Mouse (Mus musculus): ENCODE data around the gene Tnfsf15. TPM values are rescaled to one million over a fixed set of nuclear protein-coding genes. Genes with fewer than 3 reads are reported as not detected.

The Tnfsf15 gene
- polyA plus RNA-seq, 1 experiment, result 0.55 TPM

GRCm38 (mm10) chr4:63704232-63704631, 40.7 kb downstream of the Tnfsf15 start:
- no peak overlapping the region for H3K27ac ChIP-seq (ENCODE audit: insufficient read depth, low read depth, low read length)
- WGBS, result 74% methylated on average over 5 of the region's 5 CpGs
- TF ChIP-seq POLR2A (IDR thresholded peaks at IDR 0.05; ENCODE audit: low read depth, low read length) (no peak), CTCF (conservative IDR thresholded peaks at IDR 0.05; ENCODE audit: insufficient read depth, insufficient read length, low read depth, low read length) (no peak)
- H3K4me3 ChIP-seq (ENCODE audit: insufficient read depth, low read depth, low read length), result no peak overlapping the region
- H3K4me1 ChIP-seq (ENCODE audit: control insufficient read depth, insufficient read depth, low read length), result no peaks in the 10 kb centered on the region
- no peaks in the 10 kb centered on the region for H3K36me3 ChIP-seq (ENCODE audit: control insufficient read depth, insufficient read depth, low read length)
- no peaks in the 10 kb centered on the region; the same call in 1 of the 2 replicates for H3K27me3 ChIP-seq (replicated peaks; ENCODE audit: control insufficient read depth, insufficient read depth, low read length)
- no peak for DNase-seq

GRCm38 (mm10) chr4:63703686-63704085, 41.2 kb downstream of the Tnfsf15 start:
- WGBS, result 94% methylated on average over 2 of the region's 2 CpGs
- Histone ChIP-seq H3K27me3 (replicated peaks; ENCODE audit: control insufficient read depth, insufficient read depth, low read length) (no peaks in the 10 kb centered on the region; the same call in 1 of the 2 replicates), H3K4me1 (ENCODE audit: control insufficient read depth, insufficient read depth, low read length) (no peaks in the 10 kb centered on the region), H3K36me3 (ENCODE audit: control insufficient read depth, insufficient read depth, low read length) (no peaks in the 10 kb centered on the region), H3K27ac (ENCODE audit: insufficient read depth, low read depth, low read length) (no peak overlapping the region), H3K4me3 (ENCODE audit: insufficient read depth, low read depth, low read length) (no peak overlapping the region)
- TF ChIP-seq POLR2A (IDR thresholded peaks at IDR 0.05; ENCODE audit: low read depth, low read length), result no peak
- TF ChIP-seq CTCF (conservative IDR thresholded peaks at IDR 0.05; ENCODE audit: insufficient read depth, insufficient read length, low read depth, low read length), result no peak
- DNase-seq, result no peak

- H3K27me3 ChIP-seq (replicated peaks; ENCODE audit: control insufficient read depth, insufficient read depth, low read length), result no peaks in the 10 kb centered on the region; the same call in 1 of the 2 replicates
- no peaks in the 10 kb centered on the region for H3K4me1 ChIP-seq (ENCODE audit: control insufficient read depth, insufficient read depth, low read length)
- TF ChIP-seq POLR2A (IDR thresholded peaks at IDR 0.05; ENCODE audit: low read depth, low read length) (no peak), CTCF (conservative IDR thresholded peaks at IDR 0.05; ENCODE audit: insufficient read depth, insufficient read length, low read depth, low read length) (no peak)
- no peak overlapping the region for H3K4me3 ChIP-seq (ENCODE audit: insufficient read depth, low read depth, low read length)
- H3K27ac ChIP-seq (ENCODE audit: insufficient read depth, low read depth, low read length), result no peak overlapping the region
- 93% methylated on average over 4 of the region's 4 CpGs for WGBS
- DNase-seq, result no peak
- H3K36me3 ChIP-seq (ENCODE audit: control insufficient read depth, insufficient read depth, low read length), result no peaks in the 10 kb centered on the region
These were observed 42.8 kb downstream of the Tnfsf15 start for GRCm38 (mm10) chr4:63702006-63702704.

GRCm38 (mm10) chr4:63699749-63700148, 45.2 kb downstream of the Tnfsf15 start:
- Histone ChIP-seq H3K27me3 (replicated peaks; ENCODE audit: control insufficient read depth, insufficient read depth, low read length) (no peaks in the 10 kb centered on the region; the same call in 1 of the 2 replicates), H3K36me3 (ENCODE audit: control insufficient read depth, insufficient read depth, low read length) (no peaks in the 10 kb centered on the region), H3K27ac (ENCODE audit: insufficient read depth, low read depth, low read length) (no peak overlapping the region), H3K4me1 (ENCODE audit: control insufficient read depth, insufficient read depth, low read length) (no peaks in the 10 kb centered on the region), H3K4me3 (ENCODE audit: insufficient read depth, low read depth, low read length) (no peak overlapping the region)
- TF ChIP-seq CTCF (conservative IDR thresholded peaks at IDR 0.05; ENCODE audit: insufficient read depth, insufficient read length, low read depth, low read length), result no peak
- no peak for TF ChIP-seq POLR2A (IDR thresholded peaks at IDR 0.05; ENCODE audit: low read depth, low read length)
- DNase-seq, result no peak
- 50% methylated on average over 3 of the region's 3 CpGs for WGBS

- H3K27ac ChIP-seq (ENCODE audit: insufficient read depth, low read depth, low read length), result no peak overlapping the region
- no peak for TF ChIP-seq POLR2A (IDR thresholded peaks at IDR 0.05; ENCODE audit: low read depth, low read length)
- TF ChIP-seq CTCF (conservative IDR thresholded peaks at IDR 0.05; ENCODE audit: insufficient read depth, insufficient read length, low read depth, low read length), result no peak
- H3K27me3 ChIP-seq (replicated peaks; ENCODE audit: control insufficient read depth, insufficient read depth, low read length), result no peaks in the 10 kb centered on the region; the same call in 1 of the 2 replicates
- no peaks in the 10 kb centered on the region for H3K36me3 ChIP-seq (ENCODE audit: control insufficient read depth, insufficient read depth, low read length)
- 83% methylated on average over 4 of the region's 4 CpGs for WGBS
- no peaks in the 10 kb centered on the region for H3K4me1 ChIP-seq (ENCODE audit: control insufficient read depth, insufficient read depth, low read length)
- no peak overlapping the region for H3K4me3 ChIP-seq (ENCODE audit: insufficient read depth, low read depth, low read length)
- DNase-seq, result peak; percentile 12
These were observed 48.0 kb downstream of the Tnfsf15 start for GRCm38 (mm10) chr4:63696921-63697320.

- Histone ChIP-seq H3K27ac (ENCODE audit: insufficient read depth, low read depth, low read length) (no peak overlapping the region), H3K27me3 (replicated peaks; ENCODE audit: control insufficient read depth, insufficient read depth, low read length) (no peaks in the 10 kb centered on the region; the same call in 1 of the 2 replicates), H3K36me3 (ENCODE audit: control insufficient read depth, insufficient read depth, low read length) (no peaks in the 10 kb centered on the region), H3K4me1 (ENCODE audit: control insufficient read depth, insufficient read depth, low read length) (no peaks in the 10 kb centered on the region), H3K4me3 (ENCODE audit: insufficient read depth, low read depth, low read length) (no peak overlapping the region)
- no peak for DNase-seq
- TF ChIP-seq POLR2A (IDR thresholded peaks at IDR 0.05; ENCODE audit: low read depth, low read length) (no peak), CTCF (conservative IDR thresholded peaks at IDR 0.05; ENCODE audit: insufficient read depth, insufficient read length, low read depth, low read length) (no peak)
These were observed 52.6 kb downstream of the Tnfsf15 start for GRCm38 (mm10) chr4:63692351-63692750.

- no peak for DNase-seq
- no peak for TF ChIP-seq CTCF (conservative IDR thresholded peaks at IDR 0.05; ENCODE audit: insufficient read depth, insufficient read length, low read depth, low read length)
- TF ChIP-seq POLR2A (IDR thresholded peaks at IDR 0.05; ENCODE audit: low read depth, low read length), result no peak
- 65% methylated on average over 8 of the region's 8 CpGs for WGBS
These were observed 57.5 kb downstream of the Tnfsf15 start for GRCm38 (mm10) chr4:63687429-63687828.

More at GRCm38 (mm10) chr4:63687429-63687828, 57.5 kb downstream of the Tnfsf15 start:
- H3K27ac ChIP-seq (ENCODE audit: insufficient read depth, low read depth, low read length), result no peak overlapping the region
- H3K36me3 ChIP-seq (ENCODE audit: control insufficient read depth, insufficient read depth, low read length), result no peaks in the 10 kb centered on the region
- H3K4me1 ChIP-seq (ENCODE audit: control insufficient read depth, insufficient read depth, low read length), result no peaks in the 10 kb centered on the region
- no peaks in the 10 kb centered on the region for H3K27me3 ChIP-seq (replicated peaks; ENCODE audit: control insufficient read depth, insufficient read depth, low read length)
- no peak overlapping the region for H3K4me3 ChIP-seq (ENCODE audit: insufficient read depth, low read depth, low read length)

Data from kidney, adult 2 months (tissue).